Mouse (Mus musculus): Measurements from ENCODE around the gene F3.

- no peak for TF ChIP-seq USF1 (IDR thresholded peaks at IDR 0.05; ENCODE audit: low read depth, low read length)
- peak; percentile 59 to 84 for TF ChIP-seq CTCF (conservative IDR thresholded peaks at IDR 0.05 in 1 of 2, IDR thresholded peaks at IDR 0.05 in 1 of 2; ENCODE audit: low read depth in 2 of 2, low read length in 2 of 2)
Observed at GRCm38 (mm10) chr3:121736025-121736744, 12.8 kb downstream of the F3 start.
